Mouse (Mus musculus) E14TG2a.4 (cell line): Measurements from ENCODE around the gene Ide.

ENCODE experiments used
- CTCF ChIP-seq: conservative IDR thresholded peaks from 2 replicates; pipeline ENCODE4 v1.5.1; 2014; ENCODE audit warnings: low read length
- NANOG ChIP-seq: IDR thresholded peaks from 2 replicates; pipeline ENCODE4 v1.6.1; 2014; ENCODE audit warnings: borderline replicate concordance, low read length, mixed read lengths
- POU5F1 ChIP-seq: IDR thresholded peaks from 2 replicates; pipeline ENCODE4 v1.6.1; 2014; ENCODE audit warnings: low read length, borderline replicate concordance

DNA sequence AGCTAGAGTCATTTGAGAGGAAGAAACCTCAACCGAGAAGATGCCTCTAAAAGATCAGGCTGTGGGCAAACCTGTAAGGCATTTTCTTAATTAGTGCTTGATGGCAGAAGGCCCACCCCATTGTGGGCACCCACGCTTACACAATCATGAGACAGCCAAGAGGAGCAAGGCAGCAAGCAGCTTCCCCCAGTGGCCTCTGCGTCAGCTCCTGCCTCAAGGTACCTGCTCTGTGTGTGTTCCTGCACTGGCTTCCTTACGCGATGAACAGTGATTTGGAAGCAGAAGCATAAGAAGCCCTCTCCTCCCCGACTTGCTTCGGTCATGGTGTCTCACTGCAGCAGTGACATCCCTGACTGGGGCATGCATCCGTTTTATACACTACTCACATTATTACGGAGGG is 62.1 kb downstream of the Ide start:
- TF ChIP-seq CTCF (no peak), NANOG (no peak), POU5F1 (no peak)
